Mouse (Mus musculus) thymus, postnatal 25 days (tissue): Measurements from ENCODE around the gene Pkn3.

ENCODE experiments used
- DNase-seq: peaks from one replicate; pipeline ENCODE4 v3.0.0; 2022

Pkn3 gene

DNA sequence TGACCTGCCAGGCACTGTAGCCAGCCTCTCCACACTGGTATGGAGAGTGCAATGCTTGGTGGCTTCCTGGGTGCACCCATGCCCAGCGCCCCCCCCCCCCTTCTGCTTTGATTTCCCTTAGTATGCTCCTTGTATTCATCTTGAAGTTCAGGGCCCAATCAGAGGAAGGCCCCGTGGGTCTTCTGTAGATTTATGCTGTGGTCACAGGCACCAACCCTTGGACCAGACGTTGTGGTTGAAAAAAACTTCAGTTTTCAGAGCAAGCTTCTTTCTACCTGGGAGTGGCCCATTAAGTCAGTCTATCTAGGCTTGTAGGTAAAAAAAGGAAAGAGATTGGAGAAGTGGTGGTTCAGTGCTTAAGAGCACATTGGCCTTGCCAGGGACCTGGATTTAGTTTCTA is 13.7 kb upstream of the Pkn3 start:
- no peak for DNase-seq

DNA sequence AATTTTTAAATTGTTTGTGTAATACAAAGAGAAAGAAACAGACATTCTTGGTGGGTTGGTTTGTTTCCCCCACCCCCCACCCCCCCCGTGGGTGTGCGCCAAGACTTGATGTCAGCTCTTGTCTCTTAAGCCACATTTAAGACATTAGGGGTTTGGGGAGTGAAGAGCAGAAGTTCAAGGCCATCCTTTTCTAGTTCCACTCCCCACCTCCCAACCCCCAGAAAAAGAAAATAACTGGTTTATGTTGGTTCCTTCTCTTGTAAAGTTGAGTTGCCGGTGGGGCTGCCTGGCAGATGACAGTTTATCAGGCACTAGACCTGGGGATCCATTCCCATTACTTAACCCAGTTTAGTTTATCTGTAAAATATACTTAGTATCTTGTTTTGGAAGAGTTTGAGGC is 13.2 kb upstream of the Pkn3 start:
- DNase-seq, result no peak

DNA sequence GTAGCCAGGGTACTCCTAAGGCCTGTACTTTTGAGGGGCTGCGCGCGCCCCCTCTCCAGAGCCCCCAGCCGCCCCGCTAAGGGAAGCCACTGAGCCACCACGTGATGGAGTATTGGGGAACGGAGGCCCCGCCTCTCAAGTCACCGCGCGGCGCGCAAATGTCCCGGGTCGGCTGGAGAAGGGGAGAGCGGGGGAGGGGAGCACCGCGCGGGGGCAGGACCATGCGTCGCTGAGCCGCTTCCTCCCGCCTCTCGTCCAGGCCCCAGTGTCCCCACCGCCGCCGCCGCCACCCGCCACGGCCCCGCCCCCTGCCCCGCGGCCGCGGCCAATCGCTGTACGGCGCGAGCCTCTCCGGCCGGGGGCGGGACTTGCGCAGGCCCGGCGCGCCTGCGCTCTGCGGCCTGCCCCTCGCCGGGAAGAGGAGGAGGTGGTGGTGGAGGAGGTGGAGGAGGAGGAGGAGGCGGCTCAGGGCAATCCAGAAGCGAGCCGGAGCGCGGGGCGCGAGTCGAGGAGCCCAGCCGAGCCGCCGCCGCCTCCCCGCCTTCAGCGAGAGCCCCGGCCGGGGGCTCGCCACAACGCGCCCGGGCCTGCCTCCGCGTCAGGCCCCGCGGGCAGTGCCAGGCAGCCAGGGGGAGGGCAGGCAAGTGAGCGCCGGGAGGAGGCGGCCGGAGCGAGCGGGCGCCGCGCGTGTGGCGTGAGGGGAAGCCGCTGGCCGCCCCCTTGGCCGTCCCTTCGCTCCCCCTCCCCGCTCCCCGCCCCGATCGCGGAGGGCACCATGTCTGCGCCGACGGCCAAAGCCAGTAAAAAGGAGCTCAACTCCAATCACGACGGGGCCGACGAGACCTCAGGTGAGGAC is 11.2 kb upstream of the Pkn3 start:
- DNase-seq, result peak; percentile 96

DNA sequence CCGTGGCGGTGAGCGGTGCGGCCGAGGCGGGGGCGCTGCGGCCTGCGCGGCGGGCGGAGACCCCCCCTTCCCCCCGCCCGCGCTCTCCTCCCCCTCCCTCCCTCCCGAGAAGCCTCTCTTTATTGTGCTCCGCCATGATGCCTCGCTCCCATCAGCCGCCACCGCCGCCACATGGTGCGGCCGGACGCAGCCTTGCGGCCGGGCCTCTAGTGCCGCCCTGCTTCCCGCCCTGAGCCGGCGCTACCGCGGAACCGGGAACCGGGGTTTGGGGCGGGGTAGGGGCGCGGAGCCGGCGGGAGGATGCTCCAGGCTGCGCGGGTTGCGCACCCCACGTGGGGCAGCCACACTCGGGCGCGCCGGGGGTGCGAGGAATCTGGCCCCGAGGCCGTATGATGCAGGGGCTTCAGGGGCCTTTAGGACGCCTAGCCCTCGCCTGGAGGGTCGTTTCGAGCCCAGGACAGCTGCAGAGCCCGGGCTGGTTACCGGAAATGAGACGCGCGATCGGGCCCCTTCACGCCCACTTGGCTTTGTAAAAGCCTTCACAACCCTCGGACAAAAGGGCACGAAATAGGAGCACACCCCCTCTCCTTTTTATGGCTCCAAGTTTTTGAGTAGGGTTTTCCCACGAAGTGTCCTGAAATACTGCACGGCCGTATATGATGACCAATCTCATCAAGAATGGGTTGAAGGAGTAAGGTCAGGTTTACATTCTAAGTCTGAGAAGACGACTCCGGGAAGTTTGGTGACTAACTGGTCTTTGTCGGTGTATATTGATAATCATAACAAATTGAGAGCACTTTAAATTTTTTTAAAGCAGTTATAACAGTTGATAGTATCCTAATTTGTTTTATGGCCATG is 10.2 kb upstream of the Pkn3 start:
- peak; percentile 67 for DNase-seq

DNA sequence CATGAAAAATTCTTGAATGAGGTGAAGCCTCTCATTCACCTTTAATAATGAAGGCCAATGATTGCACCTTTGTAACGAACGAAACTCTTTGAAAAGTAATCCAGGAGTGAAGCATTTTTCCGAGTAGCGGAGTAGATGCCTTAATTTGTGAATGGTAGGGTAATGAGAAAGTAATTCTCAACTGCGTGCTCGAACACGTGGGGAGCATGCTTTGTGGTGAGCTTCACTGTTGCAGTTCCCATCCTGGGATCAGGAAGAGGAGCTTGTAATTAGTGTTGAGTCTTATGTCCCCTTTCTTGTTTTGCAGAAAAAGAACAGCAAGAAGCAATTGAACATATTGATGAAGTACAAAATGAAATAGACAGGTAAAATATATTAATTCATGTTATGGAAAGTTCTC is 9.5 kb upstream of the Pkn3 start:
- DNase-seq, result no peak

DNA sequence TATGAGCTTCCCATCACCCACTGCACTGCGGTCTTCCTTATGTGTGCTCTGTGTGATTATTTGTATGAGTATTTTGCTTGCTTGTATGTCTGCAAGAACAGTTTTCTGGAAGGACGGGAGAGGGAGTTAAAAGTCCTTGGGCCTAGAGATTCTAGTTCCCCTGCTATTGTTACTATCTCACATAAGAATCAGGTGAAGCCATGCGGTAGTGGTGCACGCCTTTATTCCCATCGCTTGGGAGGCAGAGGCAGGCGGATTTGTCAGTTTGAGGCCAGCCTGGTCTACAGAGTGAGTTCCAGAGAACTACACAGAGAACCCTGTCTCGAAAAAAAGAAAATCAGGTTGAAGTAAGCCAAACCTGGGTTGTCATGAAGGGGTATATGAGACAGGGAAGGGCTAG is 4.6 kb upstream of the Pkn3 start:
- no peak for DNase-seq

DNA sequence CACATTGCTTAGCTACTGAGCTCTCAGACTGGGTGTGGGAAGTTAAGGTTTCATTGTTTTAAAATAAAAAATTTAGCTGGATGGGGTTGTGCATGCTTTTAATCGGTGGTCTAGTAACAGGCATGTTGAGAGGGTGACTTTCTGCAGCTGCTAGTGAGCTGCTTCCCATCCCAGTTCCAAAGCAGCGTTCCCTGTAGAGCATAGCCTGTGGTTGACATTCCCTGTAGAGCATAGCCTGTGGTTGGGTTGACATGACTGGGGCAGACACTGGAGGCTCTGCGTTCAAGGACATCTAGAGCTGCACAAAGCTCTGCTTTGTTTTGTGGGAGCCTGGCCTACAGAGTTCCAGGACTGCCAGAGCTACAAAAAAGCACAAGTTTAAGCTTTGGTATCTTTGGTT is 4.2 kb upstream of the Pkn3 start:
- no peak for DNase-seq

DNA sequence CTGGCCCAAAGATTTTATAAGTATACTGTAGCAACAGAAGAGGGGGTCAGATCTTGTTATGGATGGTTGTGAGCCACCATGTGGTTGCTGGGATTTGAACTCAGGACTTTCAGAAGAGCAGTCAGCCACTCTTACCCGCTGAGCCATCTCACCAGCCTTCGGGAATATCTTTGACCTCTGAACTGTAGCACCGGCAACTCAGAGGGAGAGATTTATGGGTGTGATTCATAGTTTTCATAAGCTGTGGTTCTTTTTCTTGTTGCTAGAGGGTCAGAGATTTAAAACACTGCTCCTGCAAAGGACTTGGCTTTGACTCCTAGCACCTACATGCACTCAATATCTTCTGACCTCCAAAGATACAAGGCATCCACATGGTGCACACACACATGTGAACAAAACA is 1.9 kb upstream of the Pkn3 start:
- DNase-seq, result no peak

DNA sequence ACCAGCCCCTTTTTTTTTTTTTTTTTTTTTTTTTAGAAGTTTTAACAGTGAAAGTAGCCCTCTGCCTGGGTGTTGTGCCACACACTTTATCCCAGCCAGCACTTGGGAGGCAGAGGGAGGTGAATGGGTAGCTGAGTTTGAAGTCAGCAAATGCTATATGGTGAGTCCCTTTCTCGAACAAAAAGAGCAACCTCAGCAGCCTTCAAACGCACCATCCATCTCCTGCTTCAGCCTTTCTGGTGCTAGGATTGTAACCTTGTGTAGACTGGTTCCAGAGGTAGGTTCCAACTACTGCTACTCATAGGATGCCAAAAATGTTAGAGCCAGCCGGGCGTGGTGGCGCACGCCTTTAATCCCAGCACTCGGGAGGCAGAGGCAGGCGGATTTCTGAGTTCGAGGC is 1.0 kb upstream of the Pkn3 start:
- DNase-seq, result no peak

DNA sequence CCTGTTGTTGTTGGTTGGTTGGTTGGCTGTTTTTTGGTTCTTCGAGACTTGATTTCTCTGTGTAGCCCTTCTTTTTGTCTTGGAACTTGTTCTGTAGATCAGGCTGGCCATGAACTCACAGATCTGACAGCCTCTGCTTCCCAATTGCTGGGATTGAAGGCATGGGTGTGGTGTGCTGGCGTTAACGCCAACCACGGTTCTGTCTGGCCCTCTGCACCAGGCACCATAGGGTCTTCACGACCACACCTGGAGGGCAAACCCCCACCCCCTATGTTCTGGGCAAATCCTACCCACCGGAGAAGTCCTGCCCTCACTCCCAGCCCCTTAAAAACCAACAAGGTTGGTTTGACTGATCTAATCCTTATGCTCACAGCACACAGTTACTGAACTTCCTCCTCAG is 525 bp upstream of the Pkn3 start:
- DNase-seq, result no peak

DNA sequence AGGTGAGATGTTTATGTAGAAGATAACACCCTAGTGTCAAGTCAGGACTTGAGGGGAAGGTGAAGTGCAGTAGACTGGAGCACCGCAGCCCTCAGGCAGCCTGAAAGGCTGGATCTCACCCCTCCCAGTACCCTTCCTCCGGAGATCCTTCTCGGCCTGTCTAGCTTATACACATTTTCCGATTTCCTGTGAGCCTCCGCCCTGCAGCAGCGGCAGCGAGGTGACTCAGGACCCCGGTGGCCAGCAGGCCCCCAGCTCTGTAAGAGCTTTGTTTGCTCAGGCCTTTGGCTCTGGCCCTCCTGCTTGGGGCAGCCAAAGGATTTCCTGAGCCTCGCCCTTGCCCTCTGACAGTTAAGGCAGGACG is 847 bp downstream of the Pkn3 start:
- DNase-seq, result no peak

DNA sequence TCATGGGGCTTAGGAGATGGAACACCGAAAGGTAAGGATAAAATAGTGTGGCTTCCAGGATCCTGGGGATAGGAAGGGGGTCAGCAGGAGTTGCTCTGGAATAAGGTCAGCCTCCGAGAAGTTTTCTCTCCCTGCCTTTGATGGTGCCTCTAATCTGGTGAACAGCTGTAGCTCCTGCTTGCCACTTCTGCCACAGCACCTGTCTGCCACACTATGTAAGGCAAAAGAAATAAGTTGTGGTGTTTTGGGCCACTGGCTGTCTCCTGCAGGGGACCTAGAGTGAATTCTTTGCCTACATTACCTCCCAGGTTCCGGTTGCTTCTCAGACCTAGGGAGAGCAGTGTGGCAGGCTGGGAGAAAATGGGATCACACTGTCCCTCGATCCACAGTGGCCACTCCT is 1.3 kb downstream of the Pkn3 start:
- no peak for DNase-seq

DNA sequence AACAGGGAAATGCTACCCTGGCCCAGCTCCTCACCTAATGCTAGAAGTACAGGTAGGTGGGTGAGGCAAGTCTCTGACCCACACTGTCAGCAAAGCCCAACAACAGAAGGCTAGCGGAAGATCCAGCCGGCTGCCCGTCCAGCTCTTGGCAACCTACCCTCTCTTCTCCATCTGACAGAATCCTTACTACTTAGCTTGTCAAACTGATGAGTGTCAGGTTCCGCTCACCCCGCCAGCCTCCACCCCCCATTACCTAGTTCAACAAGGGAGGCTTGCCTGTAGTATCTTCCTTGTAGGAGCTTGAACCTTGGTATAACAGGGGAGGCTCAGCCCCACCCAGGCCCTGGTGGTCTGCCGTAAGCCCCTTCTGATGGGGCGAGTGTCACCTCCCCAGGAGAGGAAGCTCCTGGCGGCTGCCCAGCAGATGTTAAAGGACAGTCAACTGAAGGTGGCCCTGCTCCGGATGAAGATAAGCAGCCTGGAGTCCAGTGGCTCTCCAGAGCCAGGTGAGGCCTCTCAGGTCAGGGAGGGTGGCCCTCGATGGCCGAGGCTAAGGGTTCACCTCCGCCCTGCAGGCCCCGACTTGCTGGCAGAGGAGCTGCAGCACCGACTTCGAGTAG is 2.8 kb downstream of the Pkn3 start:
- DNase-seq, result no peak

DNA sequence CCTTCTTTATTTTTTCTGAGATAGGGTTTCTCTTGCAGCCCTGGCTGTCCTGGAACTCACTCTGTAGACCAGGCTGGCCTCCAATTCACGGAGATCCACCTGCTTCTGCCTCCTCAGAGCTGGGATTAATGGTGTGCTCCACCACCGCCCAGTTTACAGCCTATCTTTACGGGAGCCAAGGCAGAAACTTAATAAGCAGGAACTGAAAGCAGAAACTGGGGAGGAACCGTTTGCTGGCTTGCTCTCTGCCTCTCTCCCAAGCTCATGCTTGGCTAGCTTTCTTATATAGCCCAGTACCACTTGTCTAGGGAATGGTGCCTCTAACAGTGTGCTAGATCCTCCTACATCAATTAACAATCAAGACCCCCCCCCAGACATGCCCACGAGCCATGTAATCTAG is 6.6 kb downstream of the Pkn3 start:
- DNase-seq, result no peak

DNA sequence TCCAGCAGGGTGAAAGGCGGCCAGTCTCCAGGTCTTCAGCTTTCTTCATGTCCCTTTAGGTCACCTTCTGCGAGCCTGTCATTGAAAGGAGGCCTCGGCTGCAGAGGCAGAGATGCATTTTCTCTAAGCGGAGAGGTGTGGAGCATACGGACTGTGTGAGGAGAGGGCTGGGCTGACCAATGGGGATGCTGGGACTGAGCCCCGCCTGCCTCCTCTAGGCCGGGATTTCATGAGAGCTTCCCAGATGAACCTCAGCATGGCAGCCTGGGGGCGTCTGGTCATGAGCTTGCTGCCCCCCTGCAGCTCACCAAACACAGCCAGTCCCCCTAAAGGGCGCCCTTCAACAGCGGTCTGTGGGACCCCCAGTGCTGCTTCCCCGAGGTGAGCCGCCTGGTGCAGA is 7.1 kb downstream of the Pkn3 start:
- no peak for DNase-seq

DNA sequence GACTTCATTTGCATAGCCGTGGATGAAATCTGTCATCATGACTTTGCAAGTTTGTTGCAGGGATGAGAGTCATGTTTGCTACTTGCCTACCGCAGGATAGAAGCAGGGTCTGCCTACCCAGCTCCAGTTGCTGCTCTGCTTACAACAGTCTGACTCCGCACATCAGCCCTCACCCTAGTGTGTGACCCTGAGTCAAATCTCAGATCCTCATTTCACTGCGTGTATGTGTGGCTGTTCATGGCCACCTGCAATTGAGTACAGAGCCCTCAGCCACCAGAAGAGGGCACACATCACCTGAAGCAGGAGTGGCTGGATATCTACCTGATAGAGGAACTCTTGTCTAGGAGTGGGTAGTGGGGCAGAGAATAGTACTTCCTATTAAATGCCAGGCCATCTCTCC is 9.8 kb downstream of the Pkn3 start:
- DNase-seq, result no peak

DNA sequence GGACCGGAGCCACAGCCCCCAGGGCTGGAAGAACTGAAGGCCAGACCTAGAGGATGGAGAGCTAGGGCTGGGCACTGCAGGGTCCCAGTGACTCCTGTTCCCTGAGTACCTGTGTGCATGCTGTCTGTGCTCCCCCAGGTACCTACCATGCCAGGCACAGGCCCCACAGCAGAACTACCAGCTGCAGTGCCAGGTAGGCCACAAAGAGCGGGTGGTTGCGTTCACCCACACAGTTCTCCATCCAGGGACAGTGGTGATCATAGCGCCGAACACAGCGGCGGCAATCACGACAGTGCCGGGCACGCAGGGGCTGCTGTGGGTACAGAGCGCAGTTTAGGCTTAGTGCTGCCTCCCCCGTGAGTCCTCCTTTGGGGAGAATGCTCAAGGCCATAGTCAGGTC is 14.0 kb downstream of the Pkn3 start:
- no peak for DNase-seq

DNA sequence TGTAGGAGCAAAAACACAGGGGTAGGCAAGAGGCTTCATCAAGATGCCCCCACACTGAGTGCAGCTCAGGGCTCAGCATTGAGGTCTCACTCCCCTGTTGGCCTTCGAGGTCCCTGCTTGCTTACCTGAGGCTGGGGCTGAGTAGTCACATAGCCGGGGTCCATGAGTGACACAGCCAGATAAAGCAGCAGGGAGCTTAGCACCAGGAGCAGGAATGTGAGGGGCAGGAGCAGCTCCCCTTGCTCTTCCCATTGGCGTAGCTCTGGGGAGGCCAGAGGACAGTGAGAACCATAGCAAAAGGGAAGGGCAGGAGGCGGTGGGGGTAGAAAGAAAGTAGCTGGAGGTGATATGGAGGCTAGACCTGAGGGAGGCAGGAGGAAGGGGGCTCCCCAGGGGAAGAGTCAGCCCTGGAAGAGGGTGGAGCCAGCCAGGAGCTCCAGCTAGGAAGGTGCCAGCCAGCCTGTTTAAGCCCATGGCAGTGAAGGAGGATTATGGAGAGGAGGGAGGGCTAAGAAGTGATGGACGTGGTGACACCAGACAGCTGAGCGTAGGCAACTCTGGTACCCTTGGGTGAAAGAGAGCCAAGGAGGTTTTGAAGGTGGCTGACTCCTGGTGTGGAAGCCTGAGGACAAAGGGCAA is 14.9 kb downstream of the Pkn3 start:
- DNase-seq, result no peak

DNA sequence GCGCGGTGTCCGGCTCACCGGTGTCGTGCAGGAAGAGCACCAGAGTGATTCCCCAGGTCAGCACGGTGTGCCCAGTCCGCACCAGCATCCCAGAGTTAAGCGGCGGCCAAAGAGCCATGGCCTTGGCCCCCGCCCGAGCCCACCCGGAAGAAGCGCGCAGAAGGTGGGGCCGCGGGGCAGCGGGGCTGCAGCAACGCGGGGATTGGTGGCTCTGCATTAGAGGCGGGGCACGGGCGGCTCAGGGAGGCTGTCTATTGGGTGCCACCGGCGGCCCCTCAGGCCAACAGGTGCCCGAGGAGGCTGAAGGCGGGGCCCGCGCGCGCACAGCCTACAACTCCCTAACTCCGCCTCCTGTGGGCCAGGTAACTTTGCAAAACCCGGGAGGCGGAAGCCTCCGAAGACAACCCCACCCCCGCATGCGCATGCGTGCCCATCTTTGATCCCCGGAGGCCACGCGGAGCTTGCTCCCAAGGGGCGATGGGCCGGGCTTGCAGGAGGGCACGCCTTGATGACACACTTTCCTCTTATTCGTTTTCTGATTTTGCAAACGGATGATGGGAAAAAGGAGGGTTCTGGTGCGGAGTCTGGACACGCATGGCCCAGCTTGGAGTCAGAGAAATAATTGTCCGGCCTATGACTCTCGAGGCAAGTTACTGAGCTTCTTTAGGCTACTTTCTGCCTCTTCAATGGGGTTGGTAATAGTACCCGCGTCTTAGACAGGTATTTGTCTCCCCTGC is 16.2 kb downstream of the Pkn3 start, which contains the start of gene Zdhhc12:
Gene Zdhhc12 (minus strand): TSS at position 178 of the 737 bp plus-strand sequence.
- peak; percentile 98 for DNase-seq

DNA sequence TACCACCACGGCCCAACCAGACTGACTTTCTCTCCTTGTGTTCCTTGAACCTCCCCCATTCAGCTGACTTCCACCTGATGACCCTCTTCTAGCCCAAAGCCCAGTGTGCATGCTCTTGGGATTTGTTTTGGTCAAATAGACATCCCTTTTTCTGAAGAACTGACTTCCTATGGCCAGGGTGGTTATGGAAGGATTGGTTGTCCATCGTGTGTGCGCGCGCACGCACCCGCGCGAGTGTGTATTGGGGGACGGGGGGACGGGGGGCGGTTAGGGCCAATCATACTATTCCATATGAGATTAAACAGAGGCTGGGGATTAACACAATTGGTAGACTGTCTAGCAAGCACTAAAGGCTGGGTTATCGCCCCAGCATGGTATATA is 16.7 kb downstream of the Pkn3 start:
- DNase-seq, result no peak

DNA sequence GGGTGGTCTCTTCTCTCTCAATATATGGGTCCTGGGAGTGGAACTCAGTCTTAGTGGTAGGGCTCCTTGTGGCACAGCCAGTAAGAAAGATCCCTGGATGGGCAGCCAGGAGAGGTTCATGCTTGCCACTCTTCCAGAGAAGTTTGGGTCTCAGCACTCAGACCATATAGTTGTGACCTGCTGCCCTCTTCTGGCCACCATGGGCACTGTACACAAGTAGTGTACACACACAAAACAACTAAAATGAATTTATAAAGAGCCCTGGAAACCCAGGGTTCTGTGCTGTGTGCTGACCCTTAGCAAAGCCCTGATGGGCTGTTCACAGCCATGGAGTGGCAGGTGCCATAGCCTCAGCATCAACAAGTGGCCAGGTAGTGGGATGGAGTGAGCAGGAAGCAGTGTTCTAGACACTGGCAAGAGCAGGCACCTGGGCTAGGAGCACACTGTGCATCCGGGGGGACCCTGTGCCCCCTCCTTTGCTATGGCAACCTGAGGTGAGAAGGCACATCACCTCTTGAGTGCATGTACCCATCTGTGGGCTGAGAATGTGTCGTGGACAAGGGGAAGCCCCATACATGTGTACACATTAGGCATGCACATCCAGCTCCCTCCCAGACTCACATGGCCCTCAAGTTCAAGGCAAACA is 18.5 kb downstream of the Pkn3 start:
- peak; percentile 69 for DNase-seq

DNA sequence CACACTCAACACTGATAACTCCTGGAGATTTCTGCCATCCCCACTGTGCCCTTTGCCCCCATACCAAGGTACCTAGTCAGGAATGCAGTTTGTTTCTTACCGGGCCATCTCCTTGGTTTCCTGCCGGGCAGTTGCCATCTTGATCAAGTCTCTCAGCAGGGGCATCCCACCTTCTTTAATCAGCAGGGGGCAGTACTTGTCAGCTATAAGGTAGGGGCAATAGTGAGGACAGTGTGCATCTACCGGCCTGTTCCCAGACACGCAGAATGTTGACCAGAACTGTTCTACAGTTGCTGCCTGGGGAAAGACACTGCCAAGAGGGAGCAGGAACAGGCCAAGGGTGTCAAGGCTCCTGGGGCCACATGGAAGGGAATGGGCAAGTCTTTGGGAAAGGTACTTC is 22.7 kb downstream of the Pkn3 start:
- no peak for DNase-seq
